Mouse (Mus musculus) cortical plate, adult 2 months (tissue): ENCODE results near the gene Dab2ip.

Source experiments
- CTCF ChIP-seq: fragments of 200-500 bp; IDR thresholded peaks from 2 replicates; pipeline ENCODE4 v1.5.1; 2011; ENCODE audit warnings: mild to moderate bottlenecking, control low read depth, low read length; ENCODE audit not compliant: insufficient read depth; ENCODE audit errors: extremely low read depth
- POLR2A ChIP-seq: fragments of 200-500 bp; IDR thresholded peaks from 2 replicates; pipeline ENCODE4 v1.6.1; 2011; ENCODE audit warnings: mild to moderate bottlenecking, low read length, control low read depth; ENCODE audit not compliant: insufficient read depth; ENCODE audit errors: extremely low read depth

GRCm38 (mm10) chr2:35601665-35602064 lies 43.6 kb downstream of the Dab2ip start:
- TF ChIP-seq POLR2A = no peak
- TF ChIP-seq CTCF = no peak
